Mouse (Mus musculus) cortical plate, adult 2 months (tissue): Measurements from ENCODE around the gene Csf3.

Experiments
- CTCF ChIP-seq: fragments of 200-500 bp; IDR thresholded peaks from 2 replicates; pipeline ENCODE4 v1.5.1; 2011; ENCODE audit warnings: mild to moderate bottlenecking, control low read depth, low read length; ENCODE audit not compliant: insufficient read depth; ENCODE audit errors: extremely low read depth
- POLR2A ChIP-seq: fragments of 200-500 bp; IDR thresholded peaks from 2 replicates; pipeline ENCODE4 v1.6.1; 2011; ENCODE audit warnings: mild to moderate bottlenecking, low read length, control low read depth; ENCODE audit not compliant: insufficient read depth; ENCODE audit errors: extremely low read depth

DNA sequence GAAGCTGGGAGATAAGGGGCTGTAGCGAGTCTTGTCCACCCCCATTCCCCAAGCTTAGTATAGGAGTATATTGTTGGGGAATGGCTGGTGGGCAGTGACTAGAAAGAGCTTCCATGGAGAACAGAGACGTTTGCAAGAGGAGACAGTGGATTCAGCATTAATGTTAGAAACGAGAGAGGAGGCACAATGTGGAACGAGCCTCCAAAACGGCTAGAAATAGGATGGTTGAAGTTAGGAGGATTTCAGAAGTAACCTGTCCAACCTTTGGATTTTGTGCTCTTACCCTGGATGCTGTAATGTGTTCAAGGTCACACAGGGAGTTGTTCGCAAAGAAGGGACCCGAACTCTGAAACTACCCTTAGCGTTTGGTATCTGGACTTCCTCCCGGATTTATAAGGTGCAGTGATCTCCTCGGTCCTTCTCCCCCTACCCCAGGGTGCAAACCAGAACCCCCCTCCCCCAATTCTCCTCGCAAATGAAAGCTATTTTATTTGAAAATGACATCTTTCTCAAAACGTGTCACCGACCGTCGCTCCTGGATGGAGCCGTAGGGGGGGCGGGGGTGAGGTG lies 40.1 kb downstream of the Csf3 start:
- no peak for TF ChIP-seq POLR2A
- no peak for TF ChIP-seq CTCF
